Mouse (Mus musculus) MN1 (cell line): Measurements from ENCODE around the gene Xdh.
A peak's percentile ranks its signal among the peaks of the same experiment; 100 is the strongest.

Source experiments
- DNase-seq: peaks from one replicate; pipeline ENCODE4 v3.0.0-alpha.2; 2016; ENCODE audit warnings: low spot score

The Xdh gene

GRCm38 (mm10) chr17:73942268-73942962, 7.6 kb downstream of the Xdh start:
- DNase-seq: no peak

- DNase-seq: no peak
Measured at GRCm38 (mm10) chr17:73941816-73942215, 8.2 kb downstream of the Xdh start.

- no peak for DNase-seq
Measured at GRCm38 (mm10) chr17:73937073-73937472, 12.9 kb downstream of the Xdh start.

- DNase-seq: no peak
Measured at GRCm38 (mm10) chr17:73935163-73935562, 14.8 kb downstream of the Xdh start.

- no peak for DNase-seq
Measured at GRCm38 (mm10) chr17:73934281-73934680, 15.7 kb downstream of the Xdh start.

GRCm38 (mm10) chr17:73933616-73934015, 16.4 kb downstream of the Xdh start:
- no peak for DNase-seq

- DNase-seq: no peak
Measured at GRCm38 (mm10) chr17:73932497-73933059, 17.4 kb downstream of the Xdh start.

GRCm38 (mm10) chr17:73919520-73919919, 30.5 kb downstream of the Xdh start:
- no peak for DNase-seq

- DNase-seq: no peak
Measured at GRCm38 (mm10) chr17:73918944-73919381, 31.0 kb downstream of the Xdh start.

- DNase-seq: no peak
Measured at GRCm38 (mm10) chr17:73918138-73918537, 31.9 kb downstream of the Xdh start.

GRCm38 (mm10) chr17:73917713-73918112, 32.3 kb downstream of the Xdh start:
- no peak for DNase-seq

GRCm38 (mm10) chr17:73914730-73915129, 35.3 kb downstream of the Xdh start:
- DNase-seq: no peak

- no peak for DNase-seq
Measured at GRCm38 (mm10) chr17:73906076-73906475, 43.9 kb downstream of the Xdh start.

- no peak for DNase-seq
Measured at GRCm38 (mm10) chr17:73905043-73905750, 44.8 kb downstream of the Xdh start.

- DNase-seq: no peak
Measured at GRCm38 (mm10) chr17:73903121-73903520, 46.9 kb downstream of the Xdh start.

GRCm38 (mm10) chr17:73902234-73902636, 47.8 kb downstream of the Xdh start:
- no peak for DNase-seq

- no peak for DNase-seq
Measured at GRCm38 (mm10) chr17:73894399-73894798, 55.6 kb downstream of the Xdh start.

- DNase-seq: no peak
Measured at GRCm38 (mm10) chr17:73893822-73894221, 56.2 kb downstream of the Xdh start.

GRCm38 (mm10) chr17:73893207-73893606, 56.8 kb downstream of the Xdh start:
- DNase-seq: no peak

- no peak for DNase-seq
Measured at GRCm38 (mm10) chr17:73891590-73891989, 58.4 kb downstream of the Xdh start.

- DNase-seq: no peak
Measured at GRCm38 (mm10) chr17:73886071-73886785, 63.8 kb downstream of the Xdh start.

GRCm38 (mm10) chr17:73883332-73883731, 66.7 kb downstream of the Xdh start:
- no peak for DNase-seq

- peak; percentile 81 for DNase-seq
Measured at GRCm38 (mm10) chr17:73882194-73882593, 67.8 kb downstream of the Xdh start.
